Mouse (Mus musculus) liver (tissue): ENCODE results near the gene Arid2.
A peak's percentile ranks its signal among the peaks of the same experiment; 100 is the strongest.
"Not testable (repeated sequence)": the region's sequence is repeated elsewhere in the genome, so short reads cannot be mapped to it uniquely, and the experiment has no call there.

Experiments used
- DNase-seq: peaks from one replicate; pipeline ENCODE4 v3.0.0-alpha.2; 2020; ENCODE audit warnings: mixed read lengths

Arid2 gene

GRCm38 (mm10) chr15:96434202-96434601 lies 146.9 kb downstream of the Arid2 start:
- DNase-seq = no peak

GRCm38 (mm10) chr15:96441480-96441879 lies 154.2 kb downstream of the Arid2 start:
- DNase-seq = not testable (repeated sequence)

- DNase-seq = no peak
These were observed 159.5 kb downstream of the Arid2 start for GRCm38 (mm10) chr15:96446785-96447184.

- DNase-seq = peak; percentile 84
These were observed 161.5 kb downstream of the Arid2 start for GRCm38 (mm10) chr15:96448656-96449299.

GRCm38 (mm10) chr15:96453346-96453745 lies 166.0 kb downstream of the Arid2 start:
- no peak for DNase-seq
